Mouse (Mus musculus): ENCODE results near the gene Cep164.
"Not testable (repeated sequence)": the region's sequence is repeated elsewhere in the genome, so short reads cannot be mapped to it uniquely, and the experiment has no call there.

The Cep164 gene

GRCm38 (mm10) chr9:45788405-45788804 lies 40.1 kb downstream of the Cep164 start:
- DNase-seq (ENCODE audit: extremely low spot score, low spot score) = no peak

- DNase-seq (ENCODE audit: extremely low spot score, low spot score) = no peak
Observed at GRCm38 (mm10) chr9:45787547-45787946, 40.9 kb downstream of the Cep164 start.

- no peak for DNase-seq (ENCODE audit: extremely low spot score, low spot score)
Observed at GRCm38 (mm10) chr9:45787071-45787470, 41.4 kb downstream of the Cep164 start.

- DNase-seq (ENCODE audit: extremely low spot score, low spot score) = no peak
Observed at GRCm38 (mm10) chr9:45783249-45784069, 45.0 kb downstream of the Cep164 start.

GRCm38 (mm10) chr9:45779201-45779600 lies 49.3 kb downstream of the Cep164 start:
- DNase-seq (ENCODE audit: extremely low spot score, low spot score) = no peak

DNA sequence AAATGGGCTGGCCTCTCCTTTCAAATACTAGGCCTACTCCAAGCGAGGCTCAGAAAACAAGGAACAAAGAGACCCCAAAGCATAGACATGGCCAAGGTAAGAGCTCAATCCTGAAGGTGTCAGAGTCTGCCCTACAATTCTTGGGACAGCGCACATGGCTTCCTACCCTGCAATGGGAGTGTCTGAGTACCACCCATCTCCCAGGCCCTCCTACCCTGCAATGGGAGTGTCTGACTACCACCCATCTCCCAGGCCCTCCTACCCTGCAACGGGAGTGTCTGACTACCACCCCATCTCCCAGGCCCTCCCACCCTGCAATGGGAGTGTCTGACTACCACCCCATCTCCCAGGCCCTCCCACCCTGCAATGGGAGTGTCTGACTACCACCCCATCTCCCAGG lies 52.3 kb downstream of the Cep164 start:
- DNase-seq (ENCODE audit: extremely low spot score, low spot score) = not testable (repeated sequence)

DNA sequence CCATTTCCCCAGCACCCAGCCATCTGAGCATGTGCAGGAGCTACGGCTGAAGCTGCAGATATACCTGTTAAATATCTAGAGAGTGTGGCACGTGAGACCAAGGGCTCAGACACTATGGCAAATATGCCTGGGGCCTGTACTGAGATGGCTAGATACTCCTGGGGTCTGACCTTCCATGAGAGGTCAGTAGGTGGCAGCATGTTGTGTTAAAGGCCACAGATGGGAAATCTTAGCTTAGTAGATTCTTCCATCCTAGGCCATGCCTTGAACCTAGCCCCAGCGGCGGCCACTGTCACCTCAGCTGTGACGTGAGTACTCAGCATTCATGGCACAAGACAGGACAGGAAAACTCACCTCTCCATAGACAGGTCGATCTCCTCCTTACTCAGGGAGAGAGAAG lies 54.4 kb downstream of the Cep164 start:
- no peak for DNase-seq (ENCODE audit: extremely low spot score, low spot score)

GRCm38 (mm10) chr9:45769596-45769995 lies 58.9 kb downstream of the Cep164 start:
- DNase-seq (ENCODE audit: extremely low spot score, low spot score) = no peak

GRCm38 (mm10) chr9:45768421-45768820 lies 60.1 kb downstream of the Cep164 start:
- no peak for DNase-seq (ENCODE audit: extremely low spot score, low spot score)

DNA sequence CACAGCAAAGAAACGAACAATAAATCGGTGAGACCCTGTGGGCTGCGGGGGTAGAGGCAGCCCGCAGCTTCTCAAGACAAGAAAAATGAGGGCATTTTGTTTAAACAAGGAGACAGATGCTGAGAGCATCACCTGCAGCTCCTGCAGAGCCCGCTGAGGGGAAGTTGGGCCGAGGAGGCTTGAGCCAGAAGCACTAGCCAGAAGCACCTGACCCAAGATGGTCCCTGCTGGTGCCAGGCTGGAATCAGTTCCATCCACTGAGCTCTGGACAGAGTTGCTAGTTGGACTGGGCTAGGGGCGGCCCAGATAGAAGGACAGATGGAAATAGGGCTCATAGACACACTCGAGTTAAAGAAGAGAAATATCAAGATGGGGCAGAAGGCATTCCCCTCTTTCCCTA lies 61.3 kb downstream of the Cep164 start:
- DNase-seq (ENCODE audit: extremely low spot score, low spot score) = no peak

DNA sequence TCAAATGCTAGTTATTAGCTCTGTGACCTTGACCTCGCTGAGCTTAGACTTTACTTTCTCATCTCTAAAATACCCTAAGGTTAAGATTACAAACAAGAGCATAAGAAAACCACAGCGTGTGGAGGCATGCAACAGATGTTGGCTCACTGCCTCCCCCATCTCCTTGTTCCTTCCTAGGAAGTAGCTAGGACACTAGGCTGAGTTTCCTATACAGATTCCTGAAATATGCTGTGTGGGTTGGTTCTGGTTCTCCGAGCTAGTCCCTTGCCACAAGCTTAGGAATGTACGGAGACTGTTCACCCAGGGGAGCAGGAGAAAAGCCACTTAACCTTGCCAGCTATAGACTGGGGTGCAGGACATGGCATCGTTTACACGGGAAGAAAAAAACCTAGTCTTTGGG lies 62.3 kb downstream of the Cep164 start:
- no peak for DNase-seq (ENCODE audit: extremely low spot score, low spot score)

DNA sequence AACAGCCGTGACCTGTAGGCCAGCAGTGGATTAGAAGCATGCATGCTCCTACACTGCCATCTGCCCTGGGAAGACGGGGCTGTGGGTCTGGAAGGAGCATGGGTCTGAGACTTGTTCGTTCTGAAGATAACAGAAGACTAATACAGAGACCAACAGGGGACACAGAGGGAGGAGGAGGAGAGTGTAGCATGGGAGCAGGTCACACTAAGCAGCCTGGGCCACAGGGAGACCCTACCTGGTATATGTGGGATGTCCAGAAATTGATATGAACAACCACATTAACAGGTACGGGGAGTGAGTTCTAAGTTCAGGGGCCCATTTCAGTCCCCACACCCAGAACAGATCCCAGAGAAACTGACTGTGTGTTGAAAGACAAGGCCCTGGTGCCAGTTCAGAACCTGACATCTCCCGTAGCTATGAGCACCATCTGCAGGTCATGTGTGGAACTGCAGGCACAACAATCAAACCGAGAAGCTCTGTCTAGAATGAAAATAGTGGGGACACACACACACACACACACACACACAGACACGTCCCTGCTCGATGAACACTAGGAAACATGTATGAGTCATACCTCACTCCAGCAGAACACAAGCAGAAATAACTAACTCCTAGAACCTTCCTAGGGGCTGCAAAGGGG lies 73.9 kb downstream of the Cep164 start:
- peak; percentile 73 for DNase-seq (ENCODE audit: extremely low spot score, low spot score)

- DNase-seq (ENCODE audit: extremely low spot score, low spot score) = no peak
Observed at GRCm38 (mm10) chr9:45749917-45750316, 78.6 kb downstream of the Cep164 start.

DNA sequence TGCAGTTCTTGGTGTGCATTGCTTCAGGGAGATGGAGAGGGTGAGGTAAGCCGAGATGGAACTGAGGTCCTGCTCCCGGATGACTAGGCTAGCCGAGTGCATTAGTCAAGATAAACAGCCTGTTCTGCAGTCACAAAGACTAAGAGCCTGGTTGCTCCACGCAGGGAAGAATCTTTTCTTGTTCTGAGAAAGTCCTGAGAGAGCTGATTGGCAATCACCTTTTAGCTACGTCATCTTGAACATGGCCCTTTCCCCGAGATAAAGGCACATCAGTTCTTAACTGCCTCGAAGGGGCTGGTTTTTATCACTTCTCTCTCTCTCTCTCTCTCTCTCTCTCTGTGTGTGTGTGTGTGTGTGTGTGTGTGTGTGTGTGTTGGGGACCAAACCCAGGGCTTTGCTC lies 83.0 kb downstream of the Cep164 start:
- DNase-seq (ENCODE audit: extremely low spot score, low spot score) = no peak

- no peak for DNase-seq (ENCODE audit: extremely low spot score, low spot score)
Observed at GRCm38 (mm10) chr9:45740584-45740980, 87.9 kb downstream of the Cep164 start.

- DNase-seq (ENCODE audit: extremely low spot score, low spot score) = no peak
Observed at GRCm38 (mm10) chr9:45739702-45740583, 88.5 kb downstream of the Cep164 start.

DNA sequence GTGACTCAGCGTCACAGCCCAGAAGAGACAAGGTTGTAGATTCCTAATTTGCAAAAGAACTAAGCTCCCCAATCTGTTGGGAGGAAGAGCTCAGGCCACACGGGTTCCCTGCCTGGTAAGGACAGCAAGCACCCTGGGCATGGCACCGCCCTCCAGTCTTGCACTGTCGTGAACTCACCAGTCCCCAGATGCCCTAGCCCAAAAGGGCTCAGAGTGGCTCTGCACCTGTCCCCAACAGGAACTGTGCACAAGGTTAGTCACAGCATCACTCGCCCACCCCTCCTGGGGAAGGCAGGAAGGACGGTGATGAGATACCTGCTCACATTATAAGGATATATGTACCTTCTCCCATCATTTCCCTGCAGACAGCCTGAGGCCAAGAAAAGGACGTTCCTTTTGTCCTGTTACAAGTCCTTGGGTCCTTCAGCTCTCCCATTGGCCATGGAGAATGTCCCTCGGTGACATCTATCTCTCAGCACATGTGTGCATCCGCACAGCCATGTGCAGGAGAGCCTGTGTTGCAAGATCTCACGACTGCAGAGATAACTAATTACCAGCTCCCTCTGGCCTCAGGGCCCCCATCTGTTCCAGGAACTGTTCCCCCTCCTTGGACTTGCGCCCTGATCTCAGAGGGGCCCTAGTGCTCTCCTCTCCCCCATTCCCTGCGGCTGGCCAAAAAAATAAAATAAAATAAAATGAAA lies 89.3 kb downstream of the Cep164 start:
- DNase-seq (ENCODE audit: extremely low spot score, low spot score) = no peak

DNA sequence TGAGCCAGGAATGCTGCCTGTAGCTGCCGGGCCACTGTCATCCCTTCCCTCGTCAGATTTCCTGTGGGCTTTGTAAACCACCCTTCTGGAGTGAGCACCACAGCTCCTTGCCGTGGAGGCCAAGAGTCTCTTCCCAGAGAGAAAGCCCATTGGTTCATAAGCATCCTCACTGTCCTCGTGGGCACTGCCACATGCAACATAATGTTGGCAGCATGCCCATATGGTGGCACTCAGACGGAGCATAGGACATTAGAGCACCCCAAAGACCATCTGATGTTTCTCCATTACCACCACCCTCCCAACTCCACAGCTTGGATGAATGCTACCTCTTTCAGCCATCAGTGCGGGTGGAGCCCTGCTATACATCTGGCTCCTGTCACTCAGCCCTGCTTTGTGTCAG lies 95.2 kb downstream of the Cep164 start:
- no peak for DNase-seq (ENCODE audit: extremely low spot score, low spot score)

DNA sequence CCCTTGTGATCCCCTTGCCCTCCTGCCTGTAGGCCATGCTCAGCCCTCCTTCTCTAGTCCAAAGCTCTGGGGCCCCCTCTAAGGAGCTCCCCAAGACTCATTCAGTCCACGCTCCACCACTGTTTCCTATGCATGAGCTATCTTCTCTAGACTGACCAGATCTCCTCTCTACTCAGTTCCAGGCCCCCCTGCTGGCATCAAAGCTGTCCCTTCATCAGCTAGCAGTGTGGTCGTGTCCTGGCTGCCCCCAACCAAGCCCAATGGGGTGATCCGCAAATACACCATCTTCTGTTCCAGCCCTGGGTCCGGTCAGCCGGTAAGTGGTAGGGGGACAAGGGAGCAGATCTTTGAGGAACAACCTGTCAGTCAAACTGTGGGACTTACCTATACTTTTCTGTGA lies 96.6 kb downstream of the Cep164 start:
- no peak for DNase-seq (ENCODE audit: extremely low spot score, low spot score)

DNA sequence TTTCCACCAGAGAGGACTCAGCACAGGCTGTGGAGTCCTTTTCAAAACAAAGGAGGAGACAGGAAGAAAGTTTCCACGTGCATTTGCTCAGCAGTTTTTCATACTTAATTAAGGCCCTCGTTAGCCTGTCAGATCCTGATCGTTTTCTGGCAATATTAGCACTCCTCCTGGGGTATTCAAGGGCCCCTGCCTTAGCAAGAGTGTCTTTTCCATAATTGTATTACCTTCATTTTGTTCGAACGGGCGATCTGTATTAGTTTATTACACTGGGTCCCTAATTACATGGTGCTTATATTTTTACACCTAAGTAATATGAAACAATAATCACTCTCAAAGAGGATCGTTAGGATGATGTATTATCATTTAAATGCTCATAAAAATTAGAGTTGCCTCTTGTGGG lies 108.5 kb downstream of the Cep164 start:
- DNase-seq (ENCODE audit: extremely low spot score, low spot score) = no peak
